Mouse (Mus musculus) heart, postnatal 0 days (tissue): Measurements from ENCODE around the gene Kif18b.

ENCODE experiments used
- CTCF ChIP-seq: IDR thresholded peaks from 2 replicates; pipeline ENCODE4 v1.5.1; 2016; ENCODE audit warnings: antibody characterized with exemption, control low read depth, low read depth
- EP300 ChIP-seq: IDR thresholded peaks from 2 replicates; pipeline ENCODE4 v1.6.1; 2016; ENCODE audit warnings: antibody characterized with exemption, low read depth

DNA sequence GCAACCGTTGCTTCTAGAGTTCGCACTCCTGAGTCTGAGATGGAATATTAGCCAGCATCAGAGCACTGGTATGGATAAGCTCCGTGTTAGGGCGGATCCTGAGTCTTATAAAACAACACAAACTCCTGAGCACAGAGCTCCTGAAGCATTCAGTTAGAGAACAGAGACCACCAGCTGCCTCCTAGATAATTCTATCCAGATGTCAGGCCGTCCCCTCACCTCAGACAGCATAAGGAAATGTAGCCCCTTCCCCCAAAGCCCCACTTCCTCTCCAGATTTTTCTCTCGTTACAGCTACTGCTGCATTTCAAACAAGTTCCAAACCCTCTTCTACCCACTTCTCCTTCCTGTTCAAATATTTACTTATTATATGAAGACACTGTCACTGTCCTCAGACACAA, 69.0 kb downstream of the Kif18b start:
- no peak for TF ChIP-seq CTCF
- TF ChIP-seq EP300: no peak
